Mouse (Mus musculus) E14TG2a.4 (cell line): ENCODE measurements around the gene Slx4ip.

ENCODE experiments used
- CTCF ChIP-seq: conservative IDR thresholded peaks from 2 replicates; pipeline ENCODE4 v1.5.1; 2014; ENCODE audit warnings: low read length
- NANOG ChIP-seq: IDR thresholded peaks from 2 replicates; pipeline ENCODE4 v1.6.1; 2014; ENCODE audit warnings: borderline replicate concordance, low read length, mixed read lengths
- POU5F1 ChIP-seq: IDR thresholded peaks from 2 replicates; pipeline ENCODE4 v1.6.1; 2014; ENCODE audit warnings: low read length, borderline replicate concordance

DNA sequence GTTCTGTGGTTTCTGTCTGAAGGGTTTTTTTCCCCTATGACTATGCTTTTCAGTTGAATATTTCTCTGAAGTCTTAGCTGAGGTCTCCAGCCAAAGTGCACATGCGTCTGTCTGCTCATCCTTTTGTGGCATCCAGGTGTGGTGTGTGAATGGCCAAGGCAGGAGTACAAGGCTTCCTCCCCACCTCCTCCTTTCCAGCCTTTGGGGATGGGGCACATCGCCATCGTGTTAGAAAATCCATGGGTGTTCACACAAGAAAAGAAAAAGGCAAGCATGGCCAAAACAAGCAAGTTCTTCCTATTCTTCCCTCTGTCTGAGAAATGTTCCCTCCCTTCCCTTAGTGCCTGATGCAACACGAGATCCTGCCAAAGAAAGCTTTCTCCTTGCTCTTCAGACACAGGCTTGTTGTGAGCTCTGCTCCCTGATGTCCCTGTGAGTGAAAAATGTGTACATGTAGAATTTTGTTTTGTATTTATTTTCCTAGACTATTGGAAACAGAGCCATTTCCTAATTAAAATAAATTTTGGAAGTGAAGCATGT, 122.9 kb downstream of the Slx4ip start:
- no peak for TF ChIP-seq CTCF
- TF ChIP-seq POU5F1: no peak
- no peak for TF ChIP-seq NANOG
